ENCODE assay signal across 8 mouse cellular contexts in the genomic region with DNA sequence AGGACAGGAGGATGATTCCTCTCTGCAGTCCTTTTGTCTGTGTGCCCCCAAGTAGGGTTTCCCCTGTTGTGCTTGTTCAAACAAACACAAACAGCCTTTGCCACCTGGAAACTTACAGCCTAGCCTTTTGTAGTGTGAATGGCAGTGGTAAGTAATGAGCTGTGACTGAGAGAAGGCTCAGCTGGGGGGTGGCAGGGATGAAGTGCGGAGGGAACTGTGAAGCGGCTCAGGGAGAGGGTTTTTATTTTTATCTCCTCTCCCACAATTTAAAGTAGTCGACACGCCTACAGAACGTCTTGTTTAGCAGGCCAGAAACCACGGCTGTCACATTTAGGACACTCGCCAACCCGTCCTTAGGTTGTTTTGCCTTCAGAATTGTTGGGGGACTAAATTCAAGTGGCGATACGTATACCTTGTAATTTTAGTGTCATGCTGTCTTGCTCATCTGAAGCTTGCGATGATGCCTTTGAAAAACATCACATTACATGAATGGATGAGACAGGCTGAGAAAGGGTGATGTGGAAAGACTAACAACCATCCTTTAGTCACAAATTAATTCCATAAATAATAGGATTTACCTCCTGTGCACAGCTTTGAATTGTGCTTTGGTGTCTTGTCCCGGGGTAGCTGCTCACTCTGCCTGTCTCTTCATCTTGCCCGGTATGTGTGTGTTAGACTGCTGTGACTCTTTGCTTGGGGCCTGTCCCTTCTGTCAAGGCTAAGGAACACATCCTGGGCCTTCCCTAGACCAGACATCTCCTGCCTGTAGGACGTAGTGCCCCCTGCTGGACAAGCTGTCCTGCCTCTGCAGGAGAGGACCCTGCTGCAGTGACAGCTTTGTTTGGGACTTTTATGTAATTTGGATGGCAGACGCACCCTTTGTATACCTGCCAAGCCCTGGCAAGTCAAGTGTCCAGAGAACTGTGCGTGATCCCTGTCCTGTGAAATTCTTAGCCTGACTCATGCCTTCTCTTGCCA.
DNase-seq lines count a peak whose midpoint lies in the region; ATAC-seq and TF ChIP-seq lines count a peak whose summit lies in the region.

No protein-coding gene starts in this region.

- H3K27ac ChIP-seq in liver, embryonic 12.5 days, result no peak overlapping the region
- H3K27ac ChIP-seq in embryonic facial prominence, embryonic 14.5 days (replicated peaks; ENCODE audit: low read depth, low read length), result no peak overlapping the region
- 0 out of 2 replicates have a peak overlapping the region, but pooled peaks have one; percentile 10 for H3K27ac ChIP-seq in heart, embryonic 10.5 days
- 0 out of 2 replicates have a peak overlapping the region, but pooled peaks have one; percentile 23 for H3K27ac ChIP-seq in kidney, embryonic 15.5 days
- H3K27ac ChIP-seq in liver, adult 2 months (replicated peaks; ENCODE audit: insufficient read depth, low read depth, low read length), result no peak overlapping the region
- H3K27ac ChIP-seq in stomach, embryonic 14.5 days (ENCODE audit: low read length), result no peak overlapping the region

- WGBS in liver, embryonic 12.5 days (ENCODE audit: insufficient replicate concordance), result 42% methylated on average over 16 of the region's 16 CpGs
- WGBS in embryonic facial prominence, embryonic 14.5 days, result 43% methylated on average over 16 of the region's 16 CpGs
- 32% methylated on average over 16 of the region's 16 CpGs for WGBS in heart, embryonic 10.5 days
- 30% methylated on average over 16 of the region's 16 CpGs for WGBS in kidney, embryonic 15.5 days
- WGBS in liver, adult 2 months, result 67% methylated on average over 16 of the region's 16 CpGs
- WGBS in stomach, embryonic 14.5 days, result 42% methylated on average over 16 of the region's 16 CpGs

- H3K4me1 ChIP-seq in liver, embryonic 12.5 days, result no peaks in the 10 kb centered on the region
- peaks cover 13% of the 10 kb centered on the region; the same call in 1 of the 2 replicates for H3K4me1 ChIP-seq in embryonic facial prominence, embryonic 14.5 days (ENCODE audit: control insufficient read depth, insufficient read depth, low read length)
- peaks cover 12% of the 10 kb centered on the region for H3K4me1 ChIP-seq in heart, embryonic 10.5 days
- peaks cover 25% of the 10 kb centered on the region for H3K4me1 ChIP-seq in kidney, embryonic 15.5 days
- peaks cover 7% of the 10 kb centered on the region for H3K4me1 ChIP-seq in liver, adult 2 months (ENCODE audit: control insufficient read depth, insufficient read depth, low read length)
- peaks cover 15% of the 10 kb centered on the region; the same call in 1 of the 2 replicates for H3K4me1 ChIP-seq in stomach, embryonic 14.5 days (ENCODE audit: control insufficient read depth, insufficient read depth, low read length)

- TF ChIP-seq CTCF in liver, adult 2 months (IDR thresholded peaks at IDR 0.05; ENCODE audit: low read depth, low read length), result peak; percentile 94

- TF ChIP-seq POLR2A in liver, adult 2 months (IDR thresholded peaks at IDR 0.05; ENCODE audit: extremely low read depth, insufficient read depth, low read length), result no peak

- H3K36me3 ChIP-seq in liver, embryonic 12.5 days, result no peaks in the 10 kb centered on the region
- H3K36me3 ChIP-seq in embryonic facial prominence, embryonic 14.5 days (ENCODE audit: control insufficient read depth, insufficient read depth, low read length), result no peaks in the 10 kb centered on the region
- no peaks in the 10 kb centered on the region for H3K36me3 ChIP-seq in heart, embryonic 10.5 days
- H3K36me3 ChIP-seq in kidney, embryonic 15.5 days, result no peaks in the 10 kb centered on the region
- H3K36me3 ChIP-seq in liver, adult 2 months (ENCODE audit: control insufficient read depth, insufficient read depth, low read length), result no peaks in the 10 kb centered on the region
- no peaks in the 10 kb centered on the region for H3K36me3 ChIP-seq in stomach, embryonic 14.5 days (ENCODE audit: control insufficient read depth, insufficient read depth, low read length)

- no peaks in the 10 kb centered on the region; the same call in 1 of the 2 replicates for H3K79me2 ChIP-seq in liver, adult 2 months (ENCODE audit: control insufficient read depth, insufficient read depth, low read length)

- H3K9me3 ChIP-seq in liver, embryonic 12.5 days (replicated peaks), result no peaks in the 10 kb centered on the region
- no peaks in the 10 kb centered on the region for H3K9me3 ChIP-seq in embryonic facial prominence, embryonic 14.5 days (ENCODE audit: control insufficient read depth, low read length)
- no peaks in the 10 kb centered on the region for H3K9me3 ChIP-seq in heart, embryonic 10.5 days
- H3K9me3 ChIP-seq in kidney, embryonic 15.5 days (replicated peaks), result no peaks in the 10 kb centered on the region
- H3K9me3 ChIP-seq in stomach, embryonic 14.5 days (ENCODE audit: control insufficient read depth, low read depth, low read length), result no peaks in the 10 kb centered on the region

- H3K4me2 ChIP-seq in liver, embryonic 12.5 days, result no peak overlapping the region
- H3K4me2 ChIP-seq in embryonic facial prominence, embryonic 14.5 days (ENCODE audit: low read depth, low read length), result no peak overlapping the region
- H3K4me2 ChIP-seq in kidney, embryonic 15.5 days, result no peak overlapping the region; the same call in 1 of the 2 replicates
- no peak overlapping the region for H3K4me2 ChIP-seq in stomach, embryonic 14.5 days (replicated peaks; ENCODE audit: low read depth, low read length)

- H3K27me3 ChIP-seq in liver, embryonic 12.5 days (replicated peaks), result no peaks in the 10 kb centered on the region
- no peaks in the 10 kb centered on the region for H3K27me3 ChIP-seq in embryonic facial prominence, embryonic 14.5 days (replicated peaks; ENCODE audit: control insufficient read depth, insufficient read depth, low read length)
- H3K27me3 ChIP-seq in heart, embryonic 10.5 days (ENCODE audit: insufficient read depth, poor library complexity, severe bottlenecking), result no peaks in the 10 kb centered on the region
- no peaks in the 10 kb centered on the region for H3K27me3 ChIP-seq in kidney, embryonic 15.5 days
- H3K27me3 ChIP-seq in liver, adult 2 months (ENCODE audit: control insufficient read depth, insufficient read depth, low read length), result no peaks in the 10 kb centered on the region
- no peaks in the 10 kb centered on the region for H3K27me3 ChIP-seq in stomach, embryonic 14.5 days (ENCODE audit: control insufficient read depth, insufficient read depth, low read length)

- ATAC-seq in liver, embryonic 12.5 days, result no peak
- ATAC-seq in embryonic facial prominence, embryonic 14.5 days (ENCODE audit: low read depth), result peak; percentile 71
- ATAC-seq in kidney, embryonic 15.5 days (replicated peaks; ENCODE audit: low FRiP score), result peak; percentile 80
- peak; percentile 28; the same call in 1 of the 2 replicates for ATAC-seq in stomach, embryonic 14.5 days (ENCODE audit: insufficient number of reproducible peaks, insufficient read depth, low FRiP score, low read depth)

- H3K9ac ChIP-seq in liver, embryonic 12.5 days, result no peak overlapping the region
- no peak overlapping the region for H3K9ac ChIP-seq in embryonic facial prominence, embryonic 14.5 days (ENCODE audit: low read depth, low read length)
- no peak overlapping the region for H3K9ac ChIP-seq in kidney, embryonic 15.5 days
- no peak overlapping the region for H3K9ac ChIP-seq in liver, adult 2 months (ENCODE audit: low read depth, low read length)
- no peak overlapping the region for H3K9ac ChIP-seq in stomach, embryonic 14.5 days (replicated peaks; ENCODE audit: low read depth, low read length)

- no peak overlapping the region for H3K4me3 ChIP-seq in liver, embryonic 12.5 days
- H3K4me3 ChIP-seq in embryonic facial prominence, embryonic 14.5 days (ENCODE audit: low read depth, low read length), result no peak overlapping the region
- 0 out of 2 replicates have a peak overlapping the region, but pooled peaks have one; percentile 15 for H3K4me3 ChIP-seq in heart, embryonic 10.5 days
- no peak overlapping the region for H3K4me3 ChIP-seq in kidney, embryonic 15.5 days (replicated peaks)
- no peak overlapping the region for H3K4me3 ChIP-seq in liver, adult 2 months (ENCODE audit: insufficient read depth, low read depth, low read length)
- no peak overlapping the region for H3K4me3 ChIP-seq in stomach, embryonic 14.5 days (ENCODE audit: low read depth, low read length)

- peak; percentile 54 for DNase-seq in liver
- peak; percentile 56 for DNase-seq in embryonic facial prominence, embryonic 14.5 days (ENCODE audit: low spot score)
- DNase-seq in heart, embryonic 10.5 days (ENCODE audit: low spot score), result peak; percentile 76
- DNase-seq in liver, adult 2 months (ENCODE audit: extremely low read depth, low read depth, low spot score), result peak; percentile 70
- peak; percentile 38 to 74 for DNase-seq in natural killer cell, adult 2 months (ENCODE audit: low spot score in 2 of 2)

Comparison
In these comparisons a context has a peak if more than half of its experiments do, and no peak if none do; other contexts are left out.
1. H3K27ac ChIP-seq: peak in heart, embryonic 10.5 days (single experiment) and kidney, embryonic 15.5 days (single experiment); none in liver, embryonic 12.5 days (single experiment), embryonic facial prominence, embryonic 14.5 days (single experiment), liver, adult 2 months (single experiment) and stomach, embryonic 14.5 days (single experiment).
2. Peak in every context shown above with its lines, with median percentiles within 50 percentile points of each other: DNase-seq.